Mouse (Mus musculus) right cerebral cortex, postnatal 36 days (tissue): ENCODE measurements around the gene Atxn7l1.
A peak's percentile ranks its signal among the peaks of the same experiment; 100 is the strongest.

Experiments used
- DNase-seq, 2 experiments: peaks; one replicate each; pipeline ENCODE4 v3.0.0; 2022; ENCODE audit warnings: low spot score in 2 of 2, mixed read lengths in 1 of 2

Gene Atxn7l1

GRCm38 (mm10) chr12:33182428-33183137 lies 35.1 kb downstream of the Atxn7l1 start:
- no peak for DNase-seq

- no peak for DNase-seq
Measured at GRCm38 (mm10) chr12:33183138-33183627, 35.7 kb downstream of the Atxn7l1 start.

DNA sequence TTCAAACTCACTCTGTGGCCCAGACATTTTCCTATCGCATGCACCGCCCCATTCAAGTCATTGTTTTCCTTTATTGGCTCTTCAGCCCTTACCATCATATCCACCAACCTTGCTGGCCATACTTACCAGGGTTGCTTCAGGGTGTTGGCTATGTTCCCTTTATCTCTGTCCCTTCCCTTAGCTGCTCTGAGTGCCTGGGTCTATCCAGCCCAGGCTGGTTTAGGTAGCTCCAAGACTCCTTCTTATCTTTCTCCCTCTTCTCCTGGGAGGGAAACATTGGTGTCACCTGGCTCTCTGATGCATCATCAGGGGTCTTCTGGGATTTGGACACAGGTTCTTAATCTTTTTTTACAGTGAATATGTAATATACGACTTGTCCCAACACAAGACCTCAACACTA lies 36.6 kb downstream of the Atxn7l1 start:
- no peak for DNase-seq

DNA sequence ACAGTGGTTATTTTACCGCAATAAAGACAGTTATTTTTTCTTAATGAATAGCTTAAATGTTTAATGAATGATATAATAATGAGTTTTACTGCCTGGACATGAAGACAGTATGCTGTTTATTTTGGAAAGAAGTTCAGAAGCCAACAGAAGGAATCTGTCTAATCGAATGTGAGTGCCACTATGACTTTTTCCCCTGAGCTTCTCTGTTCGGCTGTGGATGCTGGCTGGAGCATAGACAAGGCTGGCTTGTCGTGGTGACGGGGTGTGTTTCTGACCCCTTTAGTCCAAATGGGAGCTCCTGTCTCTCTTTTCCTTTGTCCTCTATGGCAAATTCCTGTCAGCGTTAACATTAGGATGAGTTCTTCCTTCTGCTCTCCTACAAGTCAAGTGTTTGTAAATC lies 37.6 kb downstream of the Atxn7l1 start:
- DNase-seq: no peak

DNA sequence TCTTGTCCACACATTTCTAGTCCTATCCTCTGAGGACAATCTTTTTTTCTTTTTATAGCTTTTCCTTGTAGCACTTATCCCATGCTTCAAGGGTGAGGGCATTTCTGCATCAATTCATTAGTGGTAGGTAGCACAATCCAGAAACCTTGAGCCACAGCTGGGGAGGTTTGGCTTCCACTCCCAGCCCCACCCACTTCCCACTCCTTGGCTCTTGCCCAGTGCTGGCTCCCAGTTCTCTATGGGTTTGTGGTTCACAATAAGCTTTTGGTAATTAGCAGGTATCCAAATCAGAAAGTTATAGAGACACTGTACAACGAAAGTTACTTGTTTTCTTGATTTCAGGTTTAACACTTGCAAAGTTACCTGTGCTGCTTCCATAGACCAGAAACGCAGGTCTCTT lies 38.8 kb downstream of the Atxn7l1 start:
- DNase-seq: no peak

DNA sequence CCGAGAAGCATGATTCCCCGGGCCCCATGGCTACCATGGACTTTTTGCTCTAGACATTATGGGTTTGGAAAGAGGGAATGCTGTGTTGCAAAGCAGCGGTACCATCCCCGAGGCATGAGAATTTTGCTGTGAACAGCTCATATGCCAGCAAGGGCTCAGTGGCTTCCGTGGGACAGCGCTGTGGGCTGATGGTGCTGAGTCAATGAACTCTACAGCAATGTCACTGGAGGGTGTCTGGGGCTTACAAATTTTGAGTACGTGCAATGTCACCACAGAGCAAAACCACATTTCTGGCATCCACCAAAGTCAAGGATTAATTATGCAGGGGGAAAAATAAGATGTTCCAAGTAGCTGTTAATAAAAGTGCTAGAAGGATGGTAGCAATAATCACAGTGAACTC lies 42.6 kb downstream of the Atxn7l1 start:
- DNase-seq: no peak

GRCm38 (mm10) chr12:33190633-33191032 lies 43.1 kb downstream of the Atxn7l1 start:
- no peak for DNase-seq

DNA sequence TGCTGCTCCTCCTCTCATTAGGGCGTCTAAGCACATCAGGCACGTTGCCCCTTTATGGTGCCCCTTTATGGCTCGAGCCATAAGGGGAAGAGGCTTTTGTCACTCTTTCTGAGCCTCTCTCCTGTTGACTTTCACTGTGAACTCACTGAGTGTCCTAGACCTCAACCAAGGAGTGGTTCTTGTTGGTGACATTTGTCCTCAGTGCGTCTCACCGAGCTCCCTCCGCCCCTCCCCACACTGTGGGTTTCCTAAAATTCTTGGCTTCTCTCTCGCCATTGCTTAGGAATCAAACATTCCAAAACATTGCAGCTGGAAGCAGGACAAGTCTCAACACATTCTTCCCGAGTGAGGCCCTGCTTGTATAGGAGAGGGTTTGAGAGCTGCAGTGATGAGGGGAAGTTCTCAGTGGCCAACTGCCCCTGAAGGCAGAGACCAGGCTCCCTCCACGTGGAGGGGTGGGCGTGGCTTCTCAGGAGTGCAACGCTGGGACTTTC lies 46.0 kb downstream of the Atxn7l1 start:
- no peak for DNase-seq

DNA sequence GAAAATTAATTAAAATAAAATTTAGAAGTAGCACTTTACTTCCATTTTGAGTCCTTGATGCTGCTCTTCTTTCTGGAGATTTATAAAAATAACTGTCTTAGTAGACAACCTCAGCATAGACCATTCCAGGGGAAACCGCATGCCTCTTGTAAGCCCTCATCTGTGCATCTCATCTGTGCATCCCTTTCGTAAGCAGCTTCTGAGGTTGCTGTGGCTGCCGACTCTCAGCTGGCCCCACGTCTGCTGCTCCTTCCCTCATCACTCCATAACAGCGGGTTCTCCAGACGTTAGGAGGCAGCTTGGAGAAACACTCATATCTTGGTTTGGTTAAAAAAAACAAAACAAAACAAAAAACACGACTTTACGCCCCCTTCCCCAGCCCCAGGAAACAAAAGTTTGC lies 47.7 kb downstream of the Atxn7l1 start:
- DNase-seq: no peak

DNA sequence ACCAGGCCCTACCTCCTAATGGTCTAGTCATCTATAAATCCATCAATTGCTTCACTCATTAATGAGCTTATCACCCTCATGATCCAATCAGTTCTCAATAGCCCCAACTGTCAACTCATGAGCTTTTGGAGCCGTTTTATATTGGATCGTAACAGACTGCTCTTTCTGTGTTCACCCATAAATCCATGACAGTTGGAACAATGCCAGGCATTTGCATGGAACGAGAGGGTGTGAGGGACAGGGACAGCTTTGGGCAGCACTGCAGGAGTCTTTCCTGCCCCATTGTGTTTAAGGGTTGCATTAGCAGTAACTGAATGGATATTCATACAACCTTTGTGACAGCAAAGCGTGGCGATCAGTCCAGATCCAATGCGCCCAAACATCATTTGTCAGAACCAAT lies 49.8 kb downstream of the Atxn7l1 start:
- no peak for DNase-seq

DNA sequence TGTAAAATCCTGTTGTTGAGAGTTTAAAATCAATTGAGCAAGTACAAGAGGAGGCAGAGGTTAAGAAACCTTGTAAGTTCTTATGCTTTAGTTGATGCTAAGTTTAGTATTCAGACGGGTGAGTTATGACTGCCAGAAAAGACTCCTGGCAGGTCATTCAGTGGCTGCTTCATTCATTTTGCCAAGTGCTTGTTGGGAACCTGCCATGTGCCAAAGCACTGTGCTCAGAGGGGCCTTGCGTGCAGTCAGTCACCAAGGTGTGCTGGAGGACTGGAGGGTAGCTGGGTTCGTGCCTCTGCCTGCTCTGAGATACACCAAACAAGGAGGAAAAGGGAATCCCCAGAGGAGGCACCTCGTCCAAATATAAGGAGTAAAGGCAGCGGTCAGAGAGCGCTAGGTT lies 50.3 kb downstream of the Atxn7l1 start:
- no peak for DNase-seq

- no peak for DNase-seq
Measured at GRCm38 (mm10) chr12:33201068-33201467, 53.6 kb downstream of the Atxn7l1 start.

GRCm38 (mm10) chr12:33201491-33202210 lies 54.2 kb downstream of the Atxn7l1 start:
- no peak for DNase-seq

GRCm38 (mm10) chr12:33205255-33205654 lies 57.8 kb downstream of the Atxn7l1 start:
- DNase-seq: no peak

GRCm38 (mm10) chr12:33206300-33206699 lies 58.8 kb downstream of the Atxn7l1 start:
- DNase-seq: no peak

GRCm38 (mm10) chr12:33210856-33211255 lies 63.4 kb downstream of the Atxn7l1 start:
- DNase-seq: no peak

DNA sequence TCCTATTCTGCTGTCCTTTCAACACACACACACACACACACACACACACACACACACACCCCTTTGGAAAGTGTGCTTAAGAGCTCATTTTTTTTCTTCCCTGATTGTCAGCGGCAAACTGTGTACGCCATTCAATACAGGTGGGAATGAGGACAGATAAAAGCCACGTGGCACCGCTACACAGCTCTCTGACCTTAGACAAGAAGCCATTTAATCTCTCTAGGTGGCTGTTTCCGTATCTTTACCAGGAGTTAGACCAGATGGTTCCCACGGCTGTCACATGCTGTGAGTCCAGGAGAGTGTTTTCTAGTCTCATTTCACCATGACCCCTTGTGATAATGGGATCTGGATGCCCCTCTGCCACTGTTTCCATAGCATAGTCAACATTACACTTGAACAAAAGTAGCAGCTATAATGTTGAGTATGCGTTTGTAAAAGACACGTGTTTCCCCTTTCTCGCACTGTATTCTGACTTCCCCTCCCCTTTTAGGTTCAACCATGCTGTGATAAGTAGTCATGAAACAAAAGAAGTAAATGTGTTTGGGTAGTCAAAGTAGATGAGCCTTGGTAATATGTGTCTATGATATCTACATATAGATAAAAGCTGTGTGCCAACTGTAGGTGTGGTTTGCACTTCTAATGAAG lies 70.8 kb downstream of the Atxn7l1 start:
- DNase-seq: no peak

DNA sequence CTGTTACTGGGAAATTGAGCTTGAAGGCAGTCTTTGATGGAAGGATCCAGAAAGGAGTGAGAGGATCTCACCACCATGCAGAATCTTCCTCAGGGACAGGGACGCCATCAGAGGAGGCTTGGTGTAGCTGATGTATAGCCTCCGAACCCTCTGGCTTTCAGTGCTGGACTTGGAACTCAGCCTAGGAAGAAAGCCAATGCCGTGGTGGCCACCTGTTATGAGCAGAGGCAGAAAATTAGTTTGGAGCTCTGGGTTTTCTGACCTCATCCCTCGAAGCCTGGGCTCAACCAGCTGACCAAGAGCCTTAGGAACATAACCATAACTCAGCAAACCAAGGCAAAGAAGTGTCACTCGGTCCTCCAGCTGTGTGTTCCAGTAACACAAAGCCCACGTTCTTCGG lies 71.9 kb downstream of the Atxn7l1 start:
- no peak for DNase-seq

DNA sequence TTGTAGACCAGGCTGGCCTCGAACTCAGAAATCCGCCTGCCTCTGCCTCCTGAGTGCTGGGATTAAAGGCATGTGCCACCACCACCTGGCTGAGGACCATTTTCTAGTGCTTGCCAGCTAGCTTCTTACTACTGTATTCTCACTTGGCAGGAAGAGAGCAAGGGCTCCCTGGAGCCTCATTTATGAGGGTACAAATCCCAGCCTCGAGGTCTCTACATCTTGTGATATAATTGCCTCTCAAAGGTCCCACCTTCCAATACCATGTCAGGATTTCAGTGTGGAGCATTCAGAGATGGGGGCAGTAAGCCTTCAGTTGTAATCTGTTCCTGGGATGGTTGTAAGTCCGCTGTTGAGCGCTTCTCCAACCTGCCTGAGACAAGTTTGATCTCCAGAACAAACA lies 72.6 kb downstream of the Atxn7l1 start:
- no peak for DNase-seq

GRCm38 (mm10) chr12:33220509-33221051 lies 73.1 kb downstream of the Atxn7l1 start:
- DNase-seq: peak; percentile 71 to 75

- DNase-seq: no peak
Measured at GRCm38 (mm10) chr12:33222187-33222586, 74.7 kb downstream of the Atxn7l1 start.

GRCm38 (mm10) chr12:33225117-33225541 lies 77.6 kb downstream of the Atxn7l1 start:
- DNase-seq: peak; percentile 48 to 61
